Mouse (Mus musculus) layer of hippocampus, adult 18-20 months (tissue): Measurements from ENCODE around the gene Gm2163. TPM values are rescaled to one million over a fixed set of nuclear protein-coding genes. Genes with fewer than 3 reads are reported as not detected.
"Not testable (repeated sequence)": the region's sequence is repeated elsewhere in the genome, so short reads cannot be mapped to it uniquely, and the experiment has no call there.

ENCODE experiments used
- DNase-seq, 2 experiments: peaks; one replicate each; pipeline ENCODE4 v3.0.0; 2022; ENCODE audit warnings: low spot score in 2 of 2
- long read RNA-seq: library from polyadenylated mRNA; stranded (forward); transcript quantifications from one replicate; pipeline ENCODE4 v2.0.0, GENCODE M21; 2021
- total RNA-seq, 2 experiments: library from RNA; stranded (reverse); gene quantifications; 2 replicates each; pipeline ENCODE4 v1.2.3; 2021

The Gm2163 gene
- total RNA-seq, result 1 to 10 TPM; 1.6 to 2.3 TPM
- long read RNA-seq, partial matches to known transcripts, result 0 of 1 reads
- long read RNA-seq, other reads (novel, unspliced or antisense), result 1 of 1 reads

- not testable (repeated sequence) for DNase-seq
These were observed at the start of gene Gm2163 for GRCm38 (mm10) chr4:42466452-42466851. Gene Gm2163 (plus strand): TSS chr4:42466752.

- not testable (repeated sequence) for DNase-seq
These were observed 27.5 kb upstream of the Gm2163 start, which contains the start of gene Gm21586 for GRCm38 (mm10) chr4:42439078-42439477. Gene Gm21586 (plus strand): TSS chr4:42439378.

- DNase-seq, result not testable (repeated sequence)
These were observed 61.5 kb downstream of the Gm2163 start, which contains the start of gene Fam205a2 for GRCm38 (mm10) chr4:42528075-42528474. Gene Fam205a2 (minus strand): TSS chr4:42528175.

GRCm38 (mm10) chr4:42611895-42612294, 145.3 kb downstream of the Gm2163 start, which contains the start of gene Gm10591:
Gene Gm10591 (plus strand): TSS chr4:42612195.
- not testable (repeated sequence) for DNase-seq

GRCm38 (mm10) chr4:42629419-42629818, 162.9 kb downstream of the Gm2163 start, which contains the start of gene Gm2564:
Gene Gm2564 (plus strand): TSS chr4:42629719.
- DNase-seq, result not testable (repeated sequence)

Other genes with a start within 250 kb of the Gm2163 start
- 1 to 10 TPM; 4.9 to 5.7 TPM for gene Gm10600, start 226.1 kb upstream of the Gm2163 start, total RNA-seq
- not detected for gene Ccl21b, start 211.0 kb upstream of the Gm2163 start, total RNA-seq
- gene Gm21953, start 172.5 kb upstream of the Gm2163 start, total RNA-seq, result not detected
- not detected for gene Fam205a3, start 148.4 kb upstream of the Gm2163 start, total RNA-seq
- gene Gm21586, start 27.4 kb upstream of the Gm2163 start, total RNA-seq, result not detected
- not detected for gene Fam205a2, start 61.4 kb downstream of the Gm2163 start, total RNA-seq
- gene Gm10591, start 145.4 kb downstream of the Gm2163 start, total RNA-seq, result not detected
- 10 to 100 TPM in 1 of 2 experiments, 1 to 10 TPM in 1; 10.0 to 11.6 TPM for gene Gm2564, start 163.0 kb downstream of the Gm2163 start, total RNA-seq
- gene Ccl27b, start 188.5 kb downstream of the Gm2163 start, total RNA-seq, result 1 to 10 TPM in 1 of 2 experiments, under 1 TPM in 1; 0.89 to 2.4 TPM
- gene Il11ra2, start 195.1 kb downstream of the Gm2163 start, total RNA-seq, result under 1 TPM in 1 of 2 experiments, not detected in 1; 0.32 TPM